Mouse (Mus musculus) urinary bladder, adult 18-20 months (tissue): ENCODE measurements around the gene Ywhag.
A peak's percentile ranks its signal among the peaks of the same experiment; 100 is the strongest.

Source experiments
- DNase-seq, 2 experiments: peaks; one replicate each; pipeline ENCODE4 v3.0.0; 2022; ENCODE audit warnings: low spot score in 2 of 2, mixed read lengths in 2 of 2

Gene Ywhag

GRCm38 (mm10) chr5:135913201-135913600 is 21.2 kb downstream of the Ywhag start:
- no peak for DNase-seq

GRCm38 (mm10) chr5:135911633-135912220 is 22.7 kb downstream of the Ywhag start:
- no peak for DNase-seq

GRCm38 (mm10) chr5:135910813-135911212 is 23.6 kb downstream of the Ywhag start:
- DNase-seq: no peak

- no peak for DNase-seq
Observed at GRCm38 (mm10) chr5:135909646-135910045, 24.8 kb downstream of the Ywhag start.

GRCm38 (mm10) chr5:135908989-135909388 is 25.4 kb downstream of the Ywhag start:
- no peak for DNase-seq

GRCm38 (mm10) chr5:135908185-135908584 is 26.2 kb downstream of the Ywhag start:
- DNase-seq: no peak

GRCm38 (mm10) chr5:135907256-135907655 is 27.2 kb downstream of the Ywhag start:
- DNase-seq: peak in 1 of 2 experiments; percentile 44

- no peak for DNase-seq
Observed at GRCm38 (mm10) chr5:135906846-135907245, 27.6 kb downstream of the Ywhag start.

GRCm38 (mm10) chr5:135905320-135906225 is 28.8 kb downstream of the Ywhag start:
- DNase-seq: no peak

- DNase-seq: no peak
Observed at GRCm38 (mm10) chr5:135904259-135904658, 30.2 kb downstream of the Ywhag start.

- DNase-seq: peak; percentile 84 to 96
Observed at GRCm38 (mm10) chr5:135903551-135904151, 30.8 kb downstream of the Ywhag start.

- DNase-seq: no peak
Observed at GRCm38 (mm10) chr5:135903058-135903457, 31.4 kb downstream of the Ywhag start.

GRCm38 (mm10) chr5:135901354-135902095 is 32.9 kb downstream of the Ywhag start:
- DNase-seq: no peak

GRCm38 (mm10) chr5:135900701-135901100 is 33.7 kb downstream of the Ywhag start:
- DNase-seq: no peak

GRCm38 (mm10) chr5:135899833-135900232 is 34.6 kb downstream of the Ywhag start:
- no peak for DNase-seq

GRCm38 (mm10) chr5:135898995-135899394 is 35.4 kb downstream of the Ywhag start:
- no peak for DNase-seq

GRCm38 (mm10) chr5:135898028-135898427 is 36.4 kb downstream of the Ywhag start:
- DNase-seq: no peak

GRCm38 (mm10) chr5:135894958-135895357 is 39.5 kb downstream of the Ywhag start:
- no peak for DNase-seq

GRCm38 (mm10) chr5:135892589-135893351 is 41.6 kb downstream of the Ywhag start:
- peak; percentile 51 to 60 for DNase-seq

- DNase-seq: no peak
Observed at GRCm38 (mm10) chr5:135890920-135891319, 43.5 kb downstream of the Ywhag start.

GRCm38 (mm10) chr5:135890323-135890722 is 44.1 kb downstream of the Ywhag start:
- DNase-seq: no peak
